Mouse (Mus musculus) stomach, embryonic 15.5 days (tissue): ENCODE measurements at regions not wholly inside any gene's neighbourhood (a gene's known extent, or its start where the extent isn't known, plus 50 kb on each side); places are given as distances from the start of the nearest gene placed in this dataset.

Experiments used
- ATAC-seq: fragments of 200-750 bp; cut with Nextera tagmentation; 2 replicates; pipeline ENCODE4 v1.8.0; 2017; ENCODE audit warnings: low read depth, moderate number of reproducible peaks, moderate TSS enrichment; ENCODE audit not compliant: insufficient read depth, low FRiP score
- H3K27ac ChIP-seq: fragments of 300-500 bp; sonication (generic); 2 replicates; pipeline ENCODE4 v1.5.1; 2015; ENCODE audit warnings: mild to moderate bottlenecking, inconsistent platforms
- H3K27me3 ChIP-seq: fragments of 300-500 bp; sonication (generic); replicated peaks from 2 replicates; pipeline ENCODE4 v1.6.1; 2015; ENCODE audit warnings: inconsistent platforms
- H3K36me3 ChIP-seq: fragments of 300-500 bp; sonication (generic); 2 replicates; pipeline ENCODE4 v1.6.1; 2015; ENCODE audit warnings: inconsistent platforms
- H3K4me1 ChIP-seq: fragments of 300-500 bp; sonication (generic); 2 replicates; pipeline ENCODE4 v1.6.1; 2015; ENCODE audit warnings: inconsistent platforms
- H3K4me2 ChIP-seq: fragments of 300-500 bp; sonication (generic); 2 replicates; pipeline ENCODE4 v1.6.1; 2015; ENCODE audit warnings: mild to moderate bottlenecking, inconsistent platforms
- H3K4me3 ChIP-seq: fragments of 300-500 bp; sonication (generic); replicated peaks from 2 replicates; pipeline ENCODE4 v1.5.1; 2015; ENCODE audit warnings: inconsistent platforms
- H3K9ac ChIP-seq: fragments of 300-500 bp; sonication (generic); 2 replicates; pipeline ENCODE4 v1.6.1; 2015; ENCODE audit warnings: inconsistent platforms
- H3K9me3 ChIP-seq: fragments of 300-500 bp; sonication (generic); 2 replicates; pipeline ENCODE4 v1.6.1; 2016; ENCODE audit warnings: inconsistent platforms
- WGBS: fragments of 180-500 bp; shearing (Covaris S2); methylation state at CpG from one replicate; pipeline ENCODE4 v1.1.7; 2015; 5-methylcytosine and 5-hydroxymethylcytosine counted together

DNA sequence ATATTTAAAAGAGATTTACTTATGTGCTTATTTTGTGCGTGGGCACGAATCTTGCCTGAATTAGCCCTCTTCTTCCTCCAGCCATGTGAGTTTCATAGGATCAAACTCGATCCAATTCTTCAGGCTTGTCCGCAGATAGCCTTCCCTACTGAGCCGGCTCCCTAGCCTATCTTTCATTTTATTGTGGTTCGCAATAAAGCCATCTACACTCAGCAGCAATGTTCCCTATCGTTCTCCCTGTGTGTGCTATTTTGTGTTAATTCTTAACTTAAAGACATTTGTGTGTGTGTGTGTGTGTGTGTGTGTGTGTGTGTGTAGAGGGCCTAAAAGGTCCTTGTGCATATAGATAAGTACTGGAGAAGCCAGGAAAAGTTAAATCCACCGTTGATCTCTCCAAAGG, 211.8 kb upstream of the Prickle1 start:
- no peak for ATAC-seq
- Histone ChIP-seq H3K27me3 (no peaks in the 10 kb centered on the region), H3K4me3 (no peak overlapping the region), H3K9me3 (no peaks in the 10 kb centered on the region), H3K27ac (no peak overlapping the region), H3K9ac (no peak overlapping the region), H3K4me2 (no peak overlapping the region), H3K36me3 (no peaks in the 10 kb centered on the region), H3K4me1 (no peaks in the 10 kb centered on the region)
- 83% methylated on average over 8 of the region's 8 CpGs for WGBS

DNA sequence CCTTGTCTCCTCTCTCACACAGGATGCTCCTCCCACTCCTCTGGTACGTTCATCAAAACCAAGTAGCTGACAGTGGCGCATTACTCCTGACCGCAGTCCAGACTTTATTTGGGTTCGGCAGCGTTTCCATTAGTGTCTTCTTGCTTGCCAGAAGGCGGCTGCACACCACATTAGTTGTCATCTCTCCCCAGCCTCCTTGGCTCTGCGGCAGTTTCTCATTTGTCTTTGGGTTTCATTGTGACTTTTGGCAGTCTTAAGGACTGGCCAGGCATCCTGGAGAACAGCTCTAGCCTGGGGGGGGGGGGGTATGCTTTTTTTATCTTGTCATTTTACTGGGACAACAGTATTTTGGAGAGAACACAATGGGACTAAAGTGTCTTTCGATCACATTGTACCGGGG, 209.0 kb upstream of the Prickle1 start:
- H3K27ac ChIP-seq = no peak overlapping the region
- no peak overlapping the region for H3K4me2 ChIP-seq
- H3K4me3 ChIP-seq = no peak overlapping the region
- no peaks in the 10 kb centered on the region for H3K9me3 ChIP-seq
- no peaks in the 10 kb centered on the region for H3K27me3 ChIP-seq
- no peaks in the 10 kb centered on the region for H3K4me1 ChIP-seq
- no peak overlapping the region for H3K9ac ChIP-seq
- H3K36me3 ChIP-seq = no peaks in the 10 kb centered on the region
- ATAC-seq = no peak
- 42% methylated on average over 9 of the region's 9 CpGs for WGBS

DNA sequence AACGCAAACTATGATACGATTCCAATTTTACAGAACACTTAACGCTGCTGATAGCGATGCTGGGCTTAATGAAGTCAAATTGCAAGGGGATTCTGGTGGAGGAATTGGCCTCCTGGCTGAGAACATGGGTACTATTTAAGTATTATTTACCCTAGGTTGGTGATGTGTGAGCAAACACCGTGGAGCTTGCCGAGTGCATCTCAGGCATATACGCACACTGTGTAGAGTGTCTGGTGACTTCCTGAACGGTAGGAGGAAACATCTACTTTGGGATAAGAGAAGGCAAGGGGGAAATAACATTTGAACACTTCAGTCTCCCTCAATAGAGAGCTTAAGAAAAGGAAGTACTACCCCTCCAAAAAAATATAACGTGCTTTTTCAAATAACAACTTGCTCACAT, 194.8 kb upstream of the Prickle1 start:
- H3K4me1 ChIP-seq = no peaks in the 10 kb centered on the region
- no peaks in the 10 kb centered on the region for H3K36me3 ChIP-seq
- no peak overlapping the region for H3K9ac ChIP-seq
- no peaks in the 10 kb centered on the region for H3K27me3 ChIP-seq
- no peak overlapping the region for H3K4me2 ChIP-seq
- ATAC-seq = no peak
- no peaks in the 10 kb centered on the region for H3K9me3 ChIP-seq
- WGBS = 69% methylated on average over 9 of the region's 9 CpGs
- H3K4me3 ChIP-seq = no peak overlapping the region
- H3K27ac ChIP-seq = no peak overlapping the region

GRCm38 (mm10) chr15:93789762-93790161, 194.1 kb upstream of the Prickle1 start:
- H3K36me3 ChIP-seq = no peaks in the 10 kb centered on the region
- H3K9me3 ChIP-seq = no peaks in the 10 kb centered on the region
- no peak overlapping the region for H3K4me2 ChIP-seq
- no peaks in the 10 kb centered on the region for H3K4me1 ChIP-seq
- H3K9ac ChIP-seq = no peak overlapping the region
- no peak overlapping the region for H3K4me3 ChIP-seq
- ATAC-seq = no peak
- WGBS = 48% methylated on average over 3 of the region's 3 CpGs
- no peak overlapping the region for H3K27ac ChIP-seq
- no peaks in the 10 kb centered on the region for H3K27me3 ChIP-seq

DNA sequence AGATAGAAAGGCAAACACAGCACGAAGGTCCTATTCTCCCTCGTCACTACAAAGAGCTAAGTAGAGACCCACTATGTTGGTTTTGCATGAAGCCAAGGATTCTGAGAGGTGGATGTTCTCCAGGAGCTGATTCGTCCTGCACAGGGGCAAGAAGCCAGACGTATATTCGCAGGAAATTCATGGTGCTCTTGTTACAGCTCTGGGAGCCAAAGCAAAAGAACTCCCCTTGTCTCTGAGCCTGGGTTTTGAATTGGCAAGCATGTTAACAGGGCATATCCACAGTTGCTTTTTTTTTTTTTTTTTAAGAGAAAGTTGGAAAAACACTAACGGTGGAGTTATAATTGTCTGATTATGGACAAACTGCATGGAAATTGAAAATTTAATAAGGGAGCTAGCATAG, 191.7 kb upstream of the Prickle1 start:
- no peak for ATAC-seq
- no peak overlapping the region for H3K9ac ChIP-seq
- H3K9me3 ChIP-seq = no peaks in the 10 kb centered on the region
- H3K4me1 ChIP-seq = no peaks in the 10 kb centered on the region
- H3K27ac ChIP-seq = no peak overlapping the region
- H3K36me3 ChIP-seq = no peaks in the 10 kb centered on the region
- H3K4me2 ChIP-seq = no peak overlapping the region
- H3K27me3 ChIP-seq = no peaks in the 10 kb centered on the region
- WGBS = 86% methylated on average over 6 of the region's 6 CpGs
- H3K4me3 ChIP-seq = no peak overlapping the region

- Histone ChIP-seq H3K9me3 (no peaks in the 10 kb centered on the region), H3K27me3 (no peaks in the 10 kb centered on the region), H3K4me3 (no peak overlapping the region), H3K4me2 (no peak overlapping the region), H3K36me3 (no peaks in the 10 kb centered on the region), H3K9ac (no peak overlapping the region), H3K4me1 (no peaks in the 10 kb centered on the region), H3K27ac (no peak overlapping the region)
- ATAC-seq = no peak
- WGBS = 73% methylated on average over 11 of the region's 11 CpGs
Measured at GRCm38 (mm10) chr15:93785846-93786412, 190.2 kb upstream of the Prickle1 start.

DNA sequence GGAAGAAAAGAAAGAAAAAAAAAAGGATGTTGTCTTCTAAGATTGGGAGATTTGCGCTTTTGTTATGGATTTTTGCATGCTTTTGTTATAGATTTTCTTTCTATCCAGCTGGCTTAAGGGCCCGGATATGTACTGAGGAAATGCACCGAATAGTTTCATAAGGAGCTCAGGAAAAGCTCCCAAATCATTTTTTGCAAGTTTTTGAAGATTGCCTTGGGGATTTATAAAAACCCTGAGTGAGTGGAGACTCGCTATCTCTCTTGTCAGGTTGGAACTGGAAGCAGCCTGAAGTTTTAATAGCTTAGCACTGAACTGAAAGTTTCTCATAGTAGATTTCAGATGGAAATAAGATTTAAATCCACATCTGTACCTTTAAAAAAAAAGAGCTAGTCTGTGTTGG, 188.0 kb upstream of the Prickle1 start:
- no peak overlapping the region for H3K4me2 ChIP-seq
- no peak overlapping the region for H3K4me3 ChIP-seq
- no peaks in the 10 kb centered on the region for H3K27me3 ChIP-seq
- WGBS = 70% methylated on average over 4 of the region's 4 CpGs
- no peak for ATAC-seq
- H3K36me3 ChIP-seq = no peaks in the 10 kb centered on the region
- H3K9ac ChIP-seq = no peak overlapping the region
- no peak overlapping the region for H3K27ac ChIP-seq
- H3K4me1 ChIP-seq = no peaks in the 10 kb centered on the region
- no peaks in the 10 kb centered on the region for H3K9me3 ChIP-seq

GRCm38 (mm10) chr15:93775199-93775745, 179.6 kb upstream of the Prickle1 start:
- H3K27me3 ChIP-seq = no peaks in the 10 kb centered on the region
- no peaks in the 10 kb centered on the region for H3K9me3 ChIP-seq
- H3K9ac ChIP-seq = no peak overlapping the region
- 75% methylated on average over 12 of the region's 12 CpGs for WGBS
- no peak overlapping the region for H3K4me3 ChIP-seq
- H3K4me1 ChIP-seq = no peaks in the 10 kb centered on the region
- no peak overlapping the region for H3K27ac ChIP-seq
- H3K36me3 ChIP-seq = no peaks in the 10 kb centered on the region
- ATAC-seq = no peak
- H3K4me2 ChIP-seq = no peak overlapping the region

DNA sequence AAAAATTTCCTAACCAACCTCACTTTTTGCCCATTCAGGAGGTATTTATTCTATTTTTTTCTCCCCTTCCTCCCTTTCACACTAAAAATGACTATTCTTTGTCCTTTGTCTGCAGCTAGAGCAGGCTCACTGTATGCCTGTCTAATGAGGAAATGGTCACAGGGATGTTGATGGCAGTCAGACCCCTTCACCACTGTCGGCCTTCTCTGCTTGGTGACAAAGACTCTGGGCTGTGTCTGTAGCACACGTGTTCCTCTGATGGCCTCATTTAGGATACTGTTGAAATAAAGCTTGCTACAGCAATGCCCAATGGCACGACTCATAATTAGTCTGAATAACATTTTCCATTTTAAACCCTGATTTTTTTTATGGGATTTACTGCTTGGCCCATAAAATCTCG, 178.6 kb upstream of the Prickle1 start:
- no peak overlapping the region for H3K4me3 ChIP-seq
- no peaks in the 10 kb centered on the region for H3K9me3 ChIP-seq
- H3K9ac ChIP-seq = no peak overlapping the region
- ATAC-seq = no peak
- no peaks in the 10 kb centered on the region for H3K36me3 ChIP-seq
- no peaks in the 10 kb centered on the region for H3K4me1 ChIP-seq
- no peak overlapping the region for H3K27ac ChIP-seq
- no peak overlapping the region for H3K4me2 ChIP-seq
- 71% methylated on average over 4 of the region's 4 CpGs for WGBS
- H3K27me3 ChIP-seq = no peaks in the 10 kb centered on the region

DNA sequence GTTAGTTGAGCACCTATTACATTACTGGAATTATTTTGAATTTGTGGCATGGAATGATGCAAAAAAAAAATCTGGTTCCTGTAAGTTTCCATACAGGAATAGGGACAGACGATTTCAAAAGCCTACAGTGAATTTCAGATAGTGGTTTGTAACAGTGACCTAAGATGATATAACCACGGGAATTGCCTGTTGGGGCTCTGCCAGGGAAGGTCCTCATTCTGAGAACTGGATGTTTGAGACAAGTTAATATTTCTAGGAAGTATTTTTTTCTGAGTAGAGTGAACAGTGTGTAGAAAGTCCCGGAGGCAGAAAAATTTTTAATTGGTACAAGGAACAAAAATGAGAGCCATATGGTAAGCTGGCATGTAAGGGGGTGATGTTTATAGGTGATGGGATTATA, 171.3 kb upstream of the Prickle1 start:
- no peak overlapping the region for H3K4me2 ChIP-seq
- no peaks in the 10 kb centered on the region for H3K9me3 ChIP-seq
- H3K27me3 ChIP-seq = no peaks in the 10 kb centered on the region
- no peak overlapping the region for H3K4me3 ChIP-seq
- no peaks in the 10 kb centered on the region for H3K4me1 ChIP-seq
- no peak overlapping the region for H3K27ac ChIP-seq
- H3K36me3 ChIP-seq = no peaks in the 10 kb centered on the region
- WGBS = 72% methylated on average over 3 of the region's 3 CpGs
- ATAC-seq = no peak
- no peak overlapping the region for H3K9ac ChIP-seq

GRCm38 (mm10) chr15:93763047-93763446, 167.4 kb upstream of the Prickle1 start:
- WGBS = 75% methylated on average over 5 of the region's 5 CpGs
- Histone ChIP-seq H3K36me3 (no peaks in the 10 kb centered on the region), H3K4me3 (no peak overlapping the region), H3K4me2 (no peak overlapping the region), H3K27me3 (no peaks in the 10 kb centered on the region), H3K9ac (no peak overlapping the region), H3K9me3 (no peaks in the 10 kb centered on the region), H3K4me1 (no peaks in the 10 kb centered on the region), H3K27ac (no peak overlapping the region)
- ATAC-seq = no peak

DNA sequence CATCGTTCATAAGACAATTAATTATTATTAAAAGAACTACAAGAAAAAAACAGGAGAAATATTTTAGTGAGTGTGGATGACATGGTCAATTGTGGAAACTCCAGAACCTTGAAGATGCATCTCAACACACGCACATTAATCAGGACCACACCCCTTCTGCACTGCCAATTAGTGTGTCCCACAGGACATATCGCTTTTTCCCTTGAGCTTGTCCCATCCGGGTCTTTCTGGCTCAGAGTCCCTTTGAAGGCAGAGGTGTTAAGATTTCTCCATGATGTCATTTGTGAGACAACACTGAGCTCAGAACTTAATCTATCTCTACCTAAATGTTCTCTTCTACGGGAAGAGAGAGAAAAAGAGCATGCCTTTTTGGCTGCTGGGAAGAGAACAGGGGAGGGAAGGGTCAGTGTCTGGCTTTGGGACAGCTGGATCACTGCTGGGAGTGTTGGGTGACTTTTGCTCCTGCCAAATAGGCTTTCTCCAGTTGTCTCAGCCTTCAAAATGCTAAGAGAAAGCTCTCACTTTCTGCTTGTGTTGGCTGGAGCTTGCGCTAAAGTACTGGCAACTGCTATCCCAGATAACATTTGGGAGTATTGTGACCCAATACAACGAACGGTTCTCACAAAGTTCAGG, 162.6 kb upstream of the Prickle1 start:
- Histone ChIP-seq H3K4me2 (no peak overlapping the region), H3K4me1 (no peaks in the 10 kb centered on the region), H3K9me3 (no peaks in the 10 kb centered on the region), H3K27me3 (no peaks in the 10 kb centered on the region), H3K9ac (no peak overlapping the region), H3K36me3 (no peaks in the 10 kb centered on the region), H3K4me3 (no peak overlapping the region), H3K27ac (no peak overlapping the region)
- ATAC-seq = no peak; the same call in 1 of the 2 replicates
- 63% methylated on average over 8 of the region's 8 CpGs for WGBS

GRCm38 (mm10) chr15:93755989-93756388, 160.3 kb upstream of the Prickle1 start:
- WGBS = 74% methylated on average over 5 of the region's 5 CpGs
- no peak overlapping the region for H3K4me3 ChIP-seq

More at GRCm38 (mm10) chr15:93755989-93756388, 160.3 kb upstream of the Prickle1 start:
- H3K9me3 ChIP-seq = no peaks in the 10 kb centered on the region
- H3K27ac ChIP-seq = no peak overlapping the region
- H3K9ac ChIP-seq = no peak overlapping the region
- H3K27me3 ChIP-seq = no peaks in the 10 kb centered on the region
- H3K4me1 ChIP-seq = no peaks in the 10 kb centered on the region
- no peak overlapping the region for H3K4me2 ChIP-seq
- no peaks in the 10 kb centered on the region for H3K36me3 ChIP-seq
- no peak for ATAC-seq
